Mouse (Mus musculus): ENCODE results near the gene Aicda. TPM values are rescaled to one million over a fixed set of nuclear protein-coding genes. Genes with fewer than 3 reads are reported as not detected.

The Aicda gene
- total RNA-seq, 2 experiments from 2014 or later = not detected

Other genes starting within 250 kb of the Aicda start
- 160 and 166 TPM in 2 replicates for gene M6pr, start 245.1 kb upstream of the Aicda start, total RNA-seq (2014; fragmentation: Nextera tagmentation)
- gene M6pr, start 245.1 kb upstream of the Aicda start, total RNA-seq (2017) = 303 and 354 TPM in 2 replicates
- gene Phc1, start 213.2 kb upstream of the Aicda start, total RNA-seq (2014; fragmentation: Nextera tagmentation) = 22.4 and 38.2 TPM in 2 replicates
- 11.7 and 15.7 TPM in 2 replicates for gene Phc1, start 213.2 kb upstream of the Aicda start, total RNA-seq (2017)
- not detected in 2 replicates for gene Rimklb, start 55.0 kb upstream of the Aicda start, total RNA-seq (2014; fragmentation: Nextera tagmentation)
- gene Rimklb, start 55.0 kb upstream of the Aicda start, total RNA-seq (2017) = not detected in 2 replicates
- gene Mfap5, start 48.0 kb upstream of the Aicda start, total RNA-seq (2014; fragmentation: Nextera tagmentation) = not detected in 2 replicates
- not detected in 2 replicates for gene Mfap5, start 48.0 kb upstream of the Aicda start, total RNA-seq (2017)
- 11.5 and 30.2 TPM in 2 replicates for gene Apobec1, start 48.6 kb downstream of the Aicda start, total RNA-seq (2014; fragmentation: Nextera tagmentation)
- 3.1 and 6.2 TPM in 2 replicates for gene Apobec1, start 48.6 kb downstream of the Aicda start, total RNA-seq (2017)
- 14.1 and 24.4 TPM in 2 replicates for gene Gdf3, start 56.3 kb downstream of the Aicda start, total RNA-seq (2014; fragmentation: Nextera tagmentation)
- gene Gdf3, start 56.3 kb downstream of the Aicda start, total RNA-seq (2017) = 9.7 and 15.2 TPM in 2 replicates
- gene Dppa3, start 72.6 kb downstream of the Aicda start, total RNA-seq (2014; fragmentation: Nextera tagmentation) = not detected in 2 replicates
- gene Dppa3, start 72.6 kb downstream of the Aicda start, total RNA-seq (2017) = not detected in 2 replicates
- gene Nanog, start 153.7 kb downstream of the Aicda start, total RNA-seq (2014; fragmentation: Nextera tagmentation) = not detected in 2 replicates
- gene Nanog, start 153.7 kb downstream of the Aicda start, total RNA-seq (2017) = not detected in 2 replicates
- 13.3 and 18.9 TPM in 2 replicates for gene Slc2a3, start 247.8 kb downstream of the Aicda start, total RNA-seq (2014; fragmentation: Nextera tagmentation)
- gene Slc2a3, start 247.8 kb downstream of the Aicda start, total RNA-seq (2017) = 21.5 and 26.2 TPM in 2 replicates